Mouse (Mus musculus): ENCODE results near the gene Zfp69. TPM values are rescaled to one million over a fixed set of nuclear protein-coding genes. Genes with fewer than 3 reads are reported as not detected.

The Zfp69 gene
- total and polyA plus RNA-seq, 3 experiments = 0.46 to 2.2 (median 0.89) TPM

DNA sequence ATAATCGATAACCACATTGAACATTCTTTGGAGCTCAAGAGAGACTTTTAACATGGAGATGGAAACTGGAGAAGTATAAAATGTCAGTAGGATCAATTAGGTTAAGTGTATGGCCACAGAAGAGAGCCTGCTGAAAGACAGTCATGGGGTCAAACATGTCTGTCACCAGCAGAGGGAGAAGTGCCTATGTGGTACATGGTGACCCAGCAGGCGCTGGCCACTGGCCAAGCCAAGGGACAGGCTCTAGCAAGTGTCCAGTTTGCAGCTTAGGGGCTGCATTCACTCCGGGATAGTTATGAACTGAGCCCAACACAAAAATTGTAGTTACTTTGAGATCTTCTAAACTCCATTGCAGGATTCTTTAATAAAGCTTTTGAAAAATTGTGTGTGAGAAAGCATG lies 22.8 kb downstream of the Zfp69 start:
- Histone ChIP-seq H3K4me2 (ENCODE audit: insufficient read depth, low read depth, poor library complexity, severe bottlenecking) (no peak overlapping the region), H3K27ac (ENCODE audit: insufficient read depth, low read depth) (no peak overlapping the region), H3K27me3 (replicated peaks) (no peaks in the 10 kb centered on the region), H3K36me3 (replicated peaks in 1 of 2; ENCODE audit: control insufficient read depth in 1 of 2, insufficient read depth in 1 of 2, low read length in 1 of 2) (peaks cover 0 to 7% of the 10 kb centered on the region in 2 experiments), H3K9ac (ENCODE audit: insufficient read depth, low read depth) (no peak overlapping the region), H3K4me1 (ENCODE audit: control insufficient read depth in 1 of 2, insufficient read depth in 2 of 2) (peaks cover 0 to 3% of the 10 kb centered on the region in 2 experiments; a peak in 1 of 4 replicates), H3K79me2 (replicated peaks; ENCODE audit: control insufficient read depth, extremely low read depth, insufficient read depth, poor library complexity, severe bottlenecking) (no peaks in the 10 kb centered on the region; the same call in 1 of the 2 replicates), H3K4me3 (replicated peaks in 1 of 3; ENCODE audit: low read depth in 2 of 3, low read length in 2 of 3, poor library complexity in 1 of 3) (no peak overlapping the region), H3K9me3 (replicated peaks; ENCODE audit: low read length) (peaks cover 11% of the 10 kb centered on the region)
- DNase-seq (ENCODE audit: extremely low read depth) = no peak
- in situ Hi-C loops (cut with MboI; ENCODE audit: low pct_ligation_motif_present, low pct_unique_long_range_greater_than_20kb, low sequenced_read_pairs) = no loop called here
- dilution Hi-C loops (cut with MboI; ENCODE audit: extremely low pct_ligation_motif_present, extremely low pct_unique_long_range_greater_than_20kb, low sequenced_read_pairs) = no loop called here
- peak in 1 of 2 experiments; percentile 45; a peak in 2 of 4 replicates for TF ChIP-seq CTCF (conservative IDR thresholded peaks at IDR 0.05 in 1 of 2, IDR thresholded peaks at IDR 0.05 in 1 of 2; ENCODE audit: low read depth in 2 of 2, low read length in 2 of 2)
- TF ChIP-seq ZC3H11A (IDR thresholded peaks at IDR 0.05; ENCODE audit: low read depth, low read length) = no peak
- no peak for TF ChIP-seq USF1 (IDR thresholded peaks at IDR 0.05; ENCODE audit: low read depth, low read length)
- TF ChIP-seq TBP (conservative IDR thresholded peaks at IDR 0.05; ENCODE audit: low read depth, low read length) = no peak
- peak; percentile 25; the same call in 1 of the 2 replicates for TF ChIP-seq SMC3 (IDR thresholded peaks at IDR 0.05; ENCODE audit: low read depth, low read length)
- no peak for TF ChIP-seq HCFC1 (IDR thresholded peaks at IDR 0.05; ENCODE audit: low read depth, low read length)

DNA sequence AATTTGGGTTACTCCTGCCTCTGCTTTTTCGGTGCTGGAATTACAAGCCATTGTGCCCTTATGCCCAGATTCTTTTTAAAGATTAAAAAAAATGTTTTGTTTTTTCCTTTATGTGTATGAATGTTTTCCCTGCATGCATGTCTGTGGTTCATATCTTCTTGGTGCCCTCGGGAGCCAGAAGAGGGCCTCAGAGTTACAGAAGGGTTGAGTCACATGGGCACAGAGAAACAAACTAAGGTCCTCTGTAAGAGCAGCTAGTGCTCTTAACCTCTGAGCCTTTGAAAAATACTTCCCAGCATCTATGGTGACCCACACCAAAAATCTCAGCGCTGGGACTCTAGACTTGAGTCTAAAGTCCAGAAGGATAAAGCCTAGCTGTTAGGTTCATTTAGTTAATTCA lies 26.1 kb downstream of the Zfp69 start:
- peak overlapping the region; percentile 63 to 70 (median 70) for H3K4me3 ChIP-seq (replicated peaks in 1 of 3; ENCODE audit: low read depth in 2 of 3, low read length in 2 of 3, poor library complexity in 1 of 3)
- H3K4me2 ChIP-seq (ENCODE audit: insufficient read depth, low read depth, poor library complexity, severe bottlenecking) = peak overlapping the region; percentile 10
- peaks cover 4 to 24% of the 10 kb centered on the region in 2 experiments; a peak in 3 of 4 replicates for H3K4me1 ChIP-seq (ENCODE audit: control insufficient read depth in 1 of 2, insufficient read depth in 2 of 2)
- DNase-seq (ENCODE audit: extremely low read depth) = peak; percentile 74
- no peak overlapping the region for H3K27ac ChIP-seq (ENCODE audit: insufficient read depth, low read depth)
- H3K36me3 ChIP-seq (replicated peaks in 1 of 2; ENCODE audit: control insufficient read depth in 1 of 2, insufficient read depth in 1 of 2, low read length in 1 of 2) = peaks cover 14 to 18% of the 10 kb centered on the region in 2 experiments
- in situ Hi-C loops (cut with MboI; ENCODE audit: low pct_ligation_motif_present, low pct_unique_long_range_greater_than_20kb, low sequenced_read_pairs) (no loop called here), dilution Hi-C loops (cut with MboI; ENCODE audit: extremely low pct_ligation_motif_present, extremely low pct_unique_long_range_greater_than_20kb, low sequenced_read_pairs) (no loop called here)
- H3K9ac ChIP-seq (ENCODE audit: insufficient read depth, low read depth) = peak overlapping the region; percentile 69
- no peaks in the 10 kb centered on the region for H3K27me3 ChIP-seq (replicated peaks)
- peaks cover 6% of the 10 kb centered on the region for H3K79me2 ChIP-seq (replicated peaks; ENCODE audit: control insufficient read depth, extremely low read depth, insufficient read depth, poor library complexity, severe bottlenecking)
- H3K9me3 ChIP-seq (replicated peaks; ENCODE audit: low read length) = peaks cover 5% of the 10 kb centered on the region
- TF ChIP-seq NRF1 (IDR thresholded peaks at IDR 0.05; ENCODE audit: low read depth, low read length) = no peak
- TF ChIP-seq PAX5 (IDR thresholded peaks at IDR 0.05; ENCODE audit: low read length) = no peak
- TF ChIP-seq E2F4 (IDR thresholded peaks at IDR 0.05; ENCODE audit: insufficient replicate concordance, low read depth, low read length) = no peak
- TF ChIP-seq SIN3A (IDR thresholded peaks at IDR 0.05; ENCODE audit: low read length) = peak; percentile 70; the same call in 1 of the 2 replicates
- 0 out of 2 replicates have a peak, but pooled peaks have one; percentile 51 for TF ChIP-seq UBTF (IDR thresholded peaks at IDR 0.05; ENCODE audit: low read depth, low read length)
- TF ChIP-seq ZKSCAN1 (IDR thresholded peaks at IDR 0.05; ENCODE audit: borderline replicate concordance, low read depth, low read length) = no peak
- TF ChIP-seq MAZ (IDR thresholded peaks at IDR 0.05; ENCODE audit: low read depth, low read length) = no peak
- no peak for TF ChIP-seq POLR2AphosphoS2 (IDR thresholded peaks at IDR 0.05; ENCODE audit: low read depth, low read length)
- TF ChIP-seq CHD2 (IDR thresholded peaks at IDR 0.05; ENCODE audit: low read length) = no peak
- peak; percentile 48 for TF ChIP-seq RAD21 (IDR thresholded peaks at IDR 0.05; ENCODE audit: low read depth, low read length)
- peak; percentile 79 for TF ChIP-seq USF1 (IDR thresholded peaks at IDR 0.05; ENCODE audit: low read depth, low read length)
- no peak for TF ChIP-seq TBP (conservative IDR thresholded peaks at IDR 0.05; ENCODE audit: low read depth, low read length)
- TF ChIP-seq RCOR1 (conservative IDR thresholded peaks at IDR 0.05; ENCODE audit: low read depth, low read length) = no peak
- 0 out of 2 replicates have a peak, but pooled peaks have one; percentile 31 for TF ChIP-seq IRF4 (IDR thresholded peaks at IDR 0.05; ENCODE audit: low read depth, low read length)
- peak; percentile 67 for TF ChIP-seq USF2 (conservative IDR thresholded peaks at IDR 0.05; ENCODE audit: low read depth, low read length)
- TF ChIP-seq TCF12 (IDR thresholded peaks at IDR 0.05; ENCODE audit: low read depth, low read length) = no peak
- TF ChIP-seq ZC3H11A (IDR thresholded peaks at IDR 0.05; ENCODE audit: low read depth, low read length) = no peak
- TF ChIP-seq NELFE (IDR thresholded peaks at IDR 0.05; ENCODE audit: low read depth, low read length) = no peak
- TF ChIP-seq JUN (IDR thresholded peaks at IDR 0.05; ENCODE audit: insufficient read depth, low read depth, low read length) = no peak
- TF ChIP-seq MAFK (IDR thresholded peaks at IDR 0.05; ENCODE audit: insufficient replicate concordance, low read length) = no peak
- no peak for TF ChIP-seq KAT2A (IDR thresholded peaks at IDR 0.05; ENCODE audit: insufficient replicate concordance, low read length)
- TF ChIP-seq MEF2A (IDR thresholded peaks at IDR 0.05; ENCODE audit: borderline replicate concordance, low read depth, low read length) = no peak
- TF ChIP-seq SMC3 (IDR thresholded peaks at IDR 0.05; ENCODE audit: low read depth, low read length) = peak; percentile 53
- no peak for TF ChIP-seq ETS1 (conservative IDR thresholded peaks at IDR 0.05; ENCODE audit: low read depth, low read length)
- no peak for TF ChIP-seq CHD1 (IDR thresholded peaks at IDR 0.05; ENCODE audit: low read depth, low read length)
- no peak for TF ChIP-seq JUND (conservative IDR thresholded peaks at IDR 0.05; ENCODE audit: low read depth, low read length)
- TF ChIP-seq ELF1 (IDR thresholded peaks at IDR 0.05; ENCODE audit: low read depth, low read length) = no peak
- no peak for TF ChIP-seq HCFC1 (IDR thresholded peaks at IDR 0.05; ENCODE audit: low read depth, low read length)
- no peak for TF ChIP-seq ZMIZ1 (IDR thresholded peaks at IDR 0.05; ENCODE audit: low read depth, low read length)
- no peak for TF ChIP-seq GABPA (IDR thresholded peaks at IDR 0.05; ENCODE audit: insufficient replicate concordance, low read depth, low read length)

Measured in CH12.LX (cell line).